Mouse (Mus musculus) testis, adult 2 months (tissue): ENCODE measurements around the gene Dpep1. TPM values are rescaled to one million over a fixed set of nuclear protein-coding genes. Genes with fewer than 3 reads are reported as not detected.

Experiments
- H3K27ac ChIP-seq: fragments of 200-500 bp; 2 replicates; pipeline ENCODE4 v1.5.1; 2012; ENCODE audit warnings: low read depth, low read length; ENCODE audit not compliant: control insufficient read depth, insufficient read depth
- H3K27me3 ChIP-seq: fragments of 200-500 bp; 2 replicates; pipeline ENCODE4 v1.6.1; 2012; ENCODE audit warnings: mild to moderate bottlenecking, low read length, moderate library complexity; ENCODE audit not compliant: control insufficient read depth, insufficient read depth
- H3K36me3 ChIP-seq: fragments of 200-500 bp; 2 replicates; pipeline ENCODE4 v1.6.1; 2012; ENCODE audit warnings: mild to moderate bottlenecking, low read length; ENCODE audit not compliant: control insufficient read depth, insufficient read depth
- H3K4me1 ChIP-seq: fragments of 200-500 bp; 2 replicates; pipeline ENCODE4 v1.6.1; 2012; ENCODE audit warnings: low read length; ENCODE audit not compliant: control insufficient read depth, insufficient read depth
- H3K4me3 ChIP-seq: fragments of 200-500 bp; 2 replicates; pipeline ENCODE4 v1.5.1; 2012; ENCODE audit warnings: low read depth, mild to moderate bottlenecking, low read length, moderate library complexity, mixed read lengths; ENCODE audit not compliant: control insufficient read depth
- CTCF ChIP-seq: fragments of 200-500 bp; IDR thresholded peaks from 2 replicates; pipeline ENCODE4 v1.5.1; 2012; ENCODE audit warnings: low read depth, mild to moderate bottlenecking, inconsistent platforms, low read length, moderate library complexity; ENCODE audit not compliant: control insufficient read depth, insufficient read depth, insufficient replicate concordance
- POLR2A ChIP-seq: fragments of 200-500 bp; IDR thresholded peaks from 2 replicates; pipeline ENCODE4 v1.6.1; 2012; ENCODE audit warnings: low read depth, mild to moderate bottlenecking, inconsistent platforms, low read length, moderate library complexity; ENCODE audit not compliant: control insufficient read depth
- polyA plus RNA-seq: library from polyadenylated mRNA; depleted of rRNA; stranded (reverse); fragments of >200 nt; gene quantifications from 2 replicates; pipeline ENCODE4 v1.2.3, GENCODE M21; 2012

The Dpep1 gene
- polyA plus RNA-seq, 1 experiment = 10.5 TPM

DNA sequence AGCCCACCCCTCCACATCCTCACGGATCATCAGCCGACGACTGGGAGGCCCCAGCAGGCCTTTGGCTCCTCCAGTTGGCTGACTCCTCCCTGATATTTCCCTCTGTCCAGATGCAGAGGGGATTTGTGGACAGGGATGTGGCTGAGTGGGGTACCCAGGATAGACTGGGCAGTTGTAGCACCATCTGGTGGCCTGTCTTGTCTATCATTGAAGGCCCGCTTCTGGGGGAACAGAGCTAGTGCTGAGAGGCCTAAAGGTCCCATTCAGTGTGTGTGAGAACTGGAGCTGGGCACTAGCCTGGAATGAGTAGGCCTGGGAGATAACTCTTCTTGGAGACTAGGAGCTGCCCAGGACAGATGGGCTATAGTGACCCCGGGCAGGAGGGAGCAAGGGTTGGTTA, 45.7 kb downstream of the Dpep1 start:
- TF ChIP-seq CTCF (no peak), POLR2A (no peak)
- Histone ChIP-seq H3K4me1 (peaks cover 18% of the 10 kb centered on the region), H3K4me3 (no peak overlapping the region), H3K27me3 (no peaks in the 10 kb centered on the region), H3K36me3 (peaks cover 3% of the 10 kb centered on the region), H3K27ac (no peak overlapping the region)

DNA sequence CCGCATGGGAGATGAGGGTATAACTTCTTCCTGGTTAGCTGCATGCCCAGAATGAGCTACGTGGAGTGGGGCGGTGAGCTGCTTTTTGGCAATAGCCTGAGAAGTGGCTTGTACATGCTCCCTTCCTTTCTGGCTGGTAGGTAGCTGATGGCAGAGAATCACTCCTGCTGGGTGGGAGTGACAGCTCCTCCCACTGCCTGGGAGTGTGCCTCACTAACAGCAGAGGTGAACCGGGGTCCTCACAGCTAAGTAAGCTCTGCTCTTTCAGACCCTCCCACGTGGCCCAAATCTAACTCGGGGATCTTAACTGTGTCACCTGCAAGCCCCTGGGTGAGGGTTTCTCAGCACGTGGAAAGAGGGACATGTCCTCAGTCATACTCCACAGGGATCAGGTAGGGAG, 46.5 kb downstream of the Dpep1 start:
- Histone ChIP-seq H3K27ac (no peak overlapping the region), H3K4me3 (peak overlapping the region; percentile 87), H3K27me3 (no peaks in the 10 kb centered on the region), H3K36me3 (peaks cover 3% of the 10 kb centered on the region), H3K4me1 (peaks cover 18% of the 10 kb centered on the region)
- TF ChIP-seq POLR2A (no peak), CTCF (no peak)

DNA sequence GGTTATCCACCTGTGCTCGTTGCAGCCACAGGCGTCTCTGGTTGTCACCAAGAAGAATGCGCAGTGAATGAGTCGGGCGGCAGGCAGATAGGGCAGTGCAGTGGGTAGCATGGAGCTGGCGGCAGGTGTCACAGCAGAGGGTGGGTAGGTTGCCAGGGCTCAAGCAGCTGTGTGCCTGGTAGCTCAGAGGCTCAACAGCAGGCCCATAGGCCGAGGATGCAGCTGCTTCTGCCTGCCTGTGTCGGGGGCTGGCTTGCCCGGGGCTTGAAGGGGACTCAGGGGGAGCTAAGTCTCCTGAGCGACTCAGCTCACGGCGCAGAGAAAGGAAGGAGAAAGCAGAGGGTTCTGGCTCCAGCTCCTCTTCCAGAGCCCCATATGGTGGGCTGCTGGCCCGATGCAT, 47.3 kb downstream of the Dpep1 start:
- Histone ChIP-seq H3K4me3 (peak overlapping the region; percentile 87), H3K27me3 (no peaks in the 10 kb centered on the region)

DNA sequence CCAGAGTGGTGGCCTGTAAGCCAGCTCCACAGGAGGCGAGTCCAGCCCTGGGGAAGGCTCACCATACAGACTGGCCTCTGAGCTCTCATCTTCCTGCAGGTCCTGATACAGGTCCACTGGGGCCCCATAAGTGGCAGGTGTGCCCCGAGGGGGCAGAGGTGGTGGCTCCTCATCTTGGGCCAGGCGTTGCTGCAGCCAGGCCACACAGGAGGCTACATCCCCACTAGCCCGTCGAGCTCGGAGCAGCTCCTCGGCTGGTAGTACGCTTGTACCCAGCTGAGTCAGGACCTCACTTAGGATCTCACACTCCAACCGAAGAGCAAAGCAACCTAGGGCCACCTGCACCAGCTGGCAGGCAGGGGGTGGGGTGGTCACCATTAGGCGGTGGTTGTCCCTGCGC, 47.7 kb downstream of the Dpep1 start:
- H3K36me3 ChIP-seq = no peaks in the 10 kb centered on the region
- no peak overlapping the region for H3K27ac ChIP-seq
- H3K27me3 ChIP-seq = no peaks in the 10 kb centered on the region
- peaks cover 18% of the 10 kb centered on the region for H3K4me1 ChIP-seq
- H3K4me3 ChIP-seq = peak overlapping the region; percentile 87
- TF ChIP-seq POLR2A (no peak), CTCF (no peak)

More for the DNA sequence above, 47.3 kb downstream of the Dpep1 start:
- TF ChIP-seq POLR2A (no peak; the same call in 1 of the 2 replicates), CTCF (no peak)
- Histone ChIP-seq H3K27ac (no peak overlapping the region), H3K36me3 (no peaks in the 10 kb centered on the region), H3K4me1 (peaks cover 18% of the 10 kb centered on the region)

DNA sequence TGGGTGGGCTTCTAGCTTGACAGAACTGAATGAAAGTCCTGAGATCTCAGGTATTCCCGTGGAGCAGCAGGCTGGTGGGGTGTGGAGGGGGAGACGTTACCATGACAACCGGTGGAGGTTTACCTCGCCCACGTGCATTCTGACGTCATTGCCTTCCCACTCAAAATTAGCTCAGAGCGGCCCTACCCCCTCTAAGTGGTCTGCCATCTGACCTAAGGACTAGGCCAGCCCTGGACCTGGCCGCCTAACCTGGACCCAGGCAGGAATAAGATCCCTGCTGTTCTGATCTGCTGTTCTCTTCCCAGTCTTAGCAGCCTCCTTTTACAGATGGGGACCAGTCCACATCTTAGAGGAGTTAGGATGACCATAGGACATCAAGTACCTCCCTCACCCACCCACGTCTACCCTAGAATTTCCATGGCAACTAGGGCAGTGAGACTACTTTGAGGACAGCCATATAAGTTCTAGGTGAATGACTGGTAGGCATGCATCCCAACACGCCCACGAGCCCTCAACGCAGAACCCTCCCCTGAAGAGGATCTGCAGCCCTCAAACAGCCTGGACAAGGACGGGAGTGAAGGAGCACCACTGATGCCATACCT, 49.0 kb downstream of the Dpep1 start:
- Histone ChIP-seq H3K4me1 (peaks cover 18% of the 10 kb centered on the region), H3K27me3 (no peaks in the 10 kb centered on the region), H3K4me3 (peak overlapping the region; percentile 87), H3K36me3 (no peaks in the 10 kb centered on the region), H3K27ac (peak overlapping the region; percentile 93)
- TF ChIP-seq CTCF = 0 out of 2 replicates have a peak, but pooled peaks have one; percentile 2
- peak; percentile 81; the same call in 1 of the 2 replicates for TF ChIP-seq POLR2A

DNA sequence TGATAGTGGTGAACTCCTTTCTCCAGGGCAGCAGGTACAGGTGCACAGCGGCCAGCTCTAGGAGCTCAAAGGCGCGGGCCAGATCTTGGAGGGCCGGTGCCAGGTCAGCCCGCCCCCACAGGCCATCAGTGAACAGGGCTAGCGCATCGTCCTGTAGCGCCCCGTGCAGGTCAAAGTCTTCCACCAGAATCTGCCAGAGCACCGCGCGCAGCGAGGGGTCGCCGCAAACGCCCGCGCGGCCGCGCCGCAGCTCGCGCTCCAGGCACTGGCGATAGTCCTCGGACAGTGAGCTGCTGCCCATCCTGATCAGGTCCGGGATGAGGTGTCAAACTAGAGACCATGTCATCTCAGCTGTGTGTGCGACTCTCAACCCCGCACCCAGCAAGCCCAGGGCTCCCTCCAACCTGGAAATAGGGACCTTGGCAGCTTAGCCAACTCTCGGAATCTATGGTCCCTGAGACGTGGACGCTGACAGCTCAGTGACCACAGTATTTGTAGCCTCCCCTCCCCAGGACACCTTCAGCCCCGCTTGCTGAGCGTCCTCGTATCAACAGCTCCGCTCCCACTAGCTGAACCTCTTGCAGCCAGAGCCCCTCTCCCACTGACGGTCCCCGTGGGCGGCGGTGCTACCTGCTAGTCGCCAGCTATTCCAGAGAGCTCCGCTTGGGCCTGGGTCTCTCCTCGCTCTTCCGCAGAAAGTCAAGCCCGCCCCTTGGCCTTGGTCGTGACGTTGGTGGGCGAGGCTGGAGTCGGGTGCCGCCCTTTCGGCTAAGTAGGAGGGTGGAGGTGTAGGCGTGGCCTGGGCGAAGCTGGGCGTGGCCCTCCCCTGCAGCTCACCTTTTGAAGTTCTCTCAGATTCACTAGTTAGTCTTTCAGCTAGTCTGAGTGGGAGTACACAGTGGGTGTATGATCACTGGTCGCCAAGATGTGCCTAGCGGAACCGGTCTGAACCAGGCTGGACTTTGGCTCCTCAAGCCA, 49.8 kb downstream of the Dpep1 start, which contains the start of gene Spata2l:
TSS of gene Spata2l (minus strand) at position 714 of the 978 bp plus-strand sequence.
- Histone ChIP-seq H3K27ac (peak within 1 kb of the TSS; percentile 93), H3K27me3 (no peaks in the 10 kb centered on the region), H3K36me3 (no peaks in the 10 kb centered on the region), H3K4me1 (peaks cover 18% of the 10 kb centered on the region), H3K4me3 (peak within 1 kb of the TSS; percentile 87)
- TF ChIP-seq POLR2A (peak; percentile 29; the same call in 1 of the 2 replicates), CTCF (no peak)

DNA sequence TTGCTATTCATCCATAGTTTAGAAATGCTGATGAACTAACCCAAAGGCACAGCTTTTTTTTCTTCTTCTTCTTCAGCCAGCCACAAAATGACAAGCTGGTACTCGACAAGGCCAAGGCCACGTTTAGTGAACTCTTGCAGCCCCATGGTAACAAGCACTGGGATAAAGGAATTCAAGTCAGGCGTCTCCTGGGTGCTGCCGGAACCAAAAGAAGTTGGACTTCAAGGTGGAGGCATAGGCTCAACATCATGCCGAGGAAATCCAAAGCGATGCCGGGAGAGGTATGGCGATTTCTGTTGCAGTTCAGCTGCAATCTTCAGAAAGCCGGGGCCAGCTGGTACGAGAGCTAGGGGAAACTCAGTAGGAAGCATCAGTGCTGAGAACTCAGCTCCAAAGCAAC, 53.4 kb downstream of the Dpep1 start:
- H3K27ac ChIP-seq = no peak overlapping the region
- peaks cover 18% of the 10 kb centered on the region for H3K4me1 ChIP-seq
- TF ChIP-seq CTCF = no peak
- TF ChIP-seq POLR2A = no peak
- no peaks in the 10 kb centered on the region for H3K36me3 ChIP-seq
- no peaks in the 10 kb centered on the region for H3K27me3 ChIP-seq
- H3K4me3 ChIP-seq = no peak overlapping the region
